Mouse (Mus musculus): ENCODE results near the gene Taf10.
"Not testable (repeated sequence)": the region's sequence is repeated elsewhere in the genome, so short reads cannot be mapped to it uniquely, and the experiment has no call there.

GRCm38 (mm10) chr7:105742539-105743215, 1.5 kb downstream of the Taf10 start:
- TF ChIP-seq CTCF, EP300 (IDR thresholded peaks at IDR 0.05): not testable (repeated sequence)
